ENCODE assay signal across 13 mouse cellular contexts in the genomic region with DNA sequence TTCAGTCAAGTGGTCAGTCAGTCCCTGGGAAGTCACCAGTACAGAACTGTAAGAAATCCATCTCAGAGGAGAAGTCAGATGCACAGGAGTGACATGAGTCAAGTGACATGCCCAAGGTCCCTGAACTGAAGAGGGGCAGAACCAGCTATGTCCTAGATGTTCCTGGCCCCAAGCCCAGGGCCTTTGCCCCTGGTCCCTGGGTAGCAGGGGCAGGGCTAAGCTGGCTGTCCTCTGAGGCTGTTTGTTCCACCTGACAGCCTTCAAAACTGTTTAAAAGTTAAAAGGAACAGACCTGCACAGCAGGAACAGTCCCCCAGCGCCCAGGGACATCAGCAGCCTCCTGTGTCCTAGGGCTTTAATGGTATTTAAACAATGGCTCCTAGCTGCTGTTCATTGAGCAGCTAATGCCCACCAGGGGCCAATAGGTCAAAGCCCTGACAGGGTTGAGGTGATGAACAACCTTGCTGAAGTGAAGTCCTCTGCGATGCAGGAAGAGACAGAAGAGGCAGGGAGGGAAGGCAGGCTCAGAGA. TPM values are rescaled to one million over a fixed set of nuclear protein-coding genes. Genes with fewer than 3 reads are reported as not detected.
DNase-seq lines count a peak whose midpoint lies in the region; ATAC-seq lines count a peak whose summit lies in the region.
"Had no signal": no experiment of that assay in that cellular context is flagged by ENCODE, and none has a peak within 500 bp of the region (broad histone marks: within the 10 kb centered on the region; RNA-seq: fewer than 3 reads in every experiment).

No protein-coding gene starts in this region.

- no peak overlapping the region for H3K9ac ChIP-seq in neural tube, embryonic 15.5 days (replicated peaks)
- H3K9ac ChIP-seq: heart, embryonic 13.5 days; lung, embryonic 15.5 days had no signal

- H3K4me2 ChIP-seq in neural tube, embryonic 15.5 days: no peak overlapping the region
- H3K4me2 ChIP-seq: heart, embryonic 13.5 days; lung, embryonic 15.5 days had no signal

- no peaks in the 10 kb centered on the region for H3K27me3 ChIP-seq in neural tube, embryonic 15.5 days (replicated peaks)
- H3K27me3 ChIP-seq: lung, embryonic 15.5 days had no signal

- 12% methylated on average over 2 of the region's 2 CpGs for WGBS in neural tube, embryonic 15.5 days

- no peak overlapping the region for H3K27ac ChIP-seq in neural tube, embryonic 15.5 days (replicated peaks)
- H3K27ac ChIP-seq: heart, embryonic 13.5 days; lung, embryonic 15.5 days had no signal

- DNase-seq in adrenal gland, postnatal 10 days: peak; percentile 57
- no peak for DNase-seq in adrenal gland, adult 8-10 months
- peak; percentile 31 for DNase-seq in neural tube, embryonic 10.5 days (ENCODE audit: extremely low spot score, low spot score)
- DNase-seq in kidney, postnatal 25 days: peak; percentile 85 to 94
- DNase-seq in right cerebral cortex, postnatal 25 days: no peak
- DNase-seq in cerebellum, adult 11-12 months: no peak
- no peak for DNase-seq in thymus, postnatal 14 days
- DNase-seq: cerebellum, postnatal 25 days had no signal

- no peaks in the 10 kb centered on the region for H3K9me3 ChIP-seq in neural tube, embryonic 15.5 days (replicated peaks)
- H3K9me3 ChIP-seq: heart, embryonic 13.5 days; lung, embryonic 15.5 days had no signal

- H3K4me3 ChIP-seq in neural tube, embryonic 15.5 days (replicated peaks): no peak overlapping the region
- H3K4me3 ChIP-seq: heart, embryonic 13.5 days; lung, embryonic 15.5 days had no signal

- ATAC-seq in neural tube, embryonic 15.5 days (ENCODE audit: low FRiP score): no peak
- ATAC-seq: inflammation-experienced regulatory T-cells, adult 6 months; midbrain, embryonic 16.5 days had no signal

- H3K4me1 ChIP-seq in neural tube, embryonic 15.5 days: peaks cover 23% of the 10 kb centered on the region

- H3K36me3 ChIP-seq in neural tube, embryonic 15.5 days: no peaks in the 10 kb centered on the region
- H3K36me3 ChIP-seq: heart, embryonic 13.5 days; lung, embryonic 15.5 days had no signal

RNA-seq across cellular contexts. Expression of gene Alpl, which starts 22.8 kb away (rescaled TPM):
- 10 to 100 TPM; 11.5 to 19.7 TPM for total RNA-seq in adrenal gland, postnatal 10 days (2021)
- total RNA-seq in adrenal gland, adult 8-10 months (2022): 100 to 1,000 TPM in 2 of 4 experiments, 1 to 10 TPM in 2; 5.0 to 180 (median 83.0) TPM
- 12.0 and 14.6 TPM in 2 replicates for polyA plus RNA-seq in neural tube, embryonic 15.5 days (2015; fragmentation: Nextera tagmentation; extraction: Ambion mirVana)

Comparison
In these comparisons a context has a peak if more than half of its experiments do, and no peak if none do; other contexts are left out.
1. DNase-seq: peak in adrenal gland, postnatal 10 days (single experiment), neural tube, embryonic 10.5 days (single experiment) and kidney, postnatal 25 days (2 of 2); none in adrenal gland, adult 8-10 months (single experiment), right cerebral cortex, postnatal 25 days (single experiment), cerebellum, adult 11-12 months (single experiment) and thymus, postnatal 14 days (single experiment).